Mouse (Mus musculus): Measurements from ENCODE around the gene Map2k4. TPM values are rescaled to one million over a fixed set of nuclear protein-coding genes. Genes with fewer than 3 reads are reported as not detected.

Map2k4 gene
- polyA plus RNA-seq (2015; fragmentation: Nextera tagmentation; extraction: Ambion mirVana) = 54.3 and 55.7 TPM in 2 replicates

DNA sequence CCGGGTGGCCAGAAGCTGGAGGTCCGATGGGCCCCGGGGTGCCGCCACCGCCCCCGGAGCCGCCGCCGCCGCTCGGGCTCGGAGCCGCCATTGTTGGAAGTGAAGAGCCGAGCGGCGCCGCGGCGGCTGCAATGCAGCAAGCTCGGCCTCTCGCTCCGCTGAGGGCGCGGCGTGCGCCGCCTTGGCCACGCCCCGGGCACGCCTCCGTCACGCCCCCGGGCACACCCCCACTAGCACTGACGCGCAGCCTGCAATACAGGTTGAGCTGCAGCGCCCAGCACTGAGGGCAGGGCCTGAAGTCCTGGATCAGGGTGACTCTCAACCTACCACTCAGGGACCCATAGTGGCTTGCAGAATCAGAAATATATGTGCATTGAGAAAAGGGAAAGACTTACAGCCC is at the start of gene Map2k4:
Map2k4 (minus strand) TSS at position 144 of the 400 bp plus-strand sequence.
- no peaks in the 10 kb centered on the region for H3K36me3 ChIP-seq (ENCODE audit: control insufficient read depth, insufficient read depth, low read length)
- H3K9ac ChIP-seq (ENCODE audit: low read length) = peak within 1 kb of the TSS; percentile 98
- WGBS = 0% methylated on average over 36 of the region's 36 CpGs
- H3K9me3 ChIP-seq (ENCODE audit: control insufficient read depth, low read length) = no peaks in the 10 kb centered on the region
- ATAC-seq (ENCODE audit: low read depth) = peak; percentile 100
- no peaks in the 10 kb centered on the region for H3K27me3 ChIP-seq (ENCODE audit: control insufficient read depth, insufficient read depth, low read depth, low read length)
- peak within 1 kb of the TSS; percentile 60 for H3K4me2 ChIP-seq (ENCODE audit: low read depth, low read length)
- H3K4me1 ChIP-seq (replicated peaks; ENCODE audit: control insufficient read depth, insufficient read depth, low read length) = peaks cover 8% of the 10 kb centered on the region; the same call in 1 of the 2 replicates
- peak within 1 kb of the TSS; percentile 84 for H3K4me3 ChIP-seq (ENCODE audit: low read length)
- peak within 1 kb of the TSS; percentile 80 for H3K27ac ChIP-seq (ENCODE audit: low read length)

DNA sequence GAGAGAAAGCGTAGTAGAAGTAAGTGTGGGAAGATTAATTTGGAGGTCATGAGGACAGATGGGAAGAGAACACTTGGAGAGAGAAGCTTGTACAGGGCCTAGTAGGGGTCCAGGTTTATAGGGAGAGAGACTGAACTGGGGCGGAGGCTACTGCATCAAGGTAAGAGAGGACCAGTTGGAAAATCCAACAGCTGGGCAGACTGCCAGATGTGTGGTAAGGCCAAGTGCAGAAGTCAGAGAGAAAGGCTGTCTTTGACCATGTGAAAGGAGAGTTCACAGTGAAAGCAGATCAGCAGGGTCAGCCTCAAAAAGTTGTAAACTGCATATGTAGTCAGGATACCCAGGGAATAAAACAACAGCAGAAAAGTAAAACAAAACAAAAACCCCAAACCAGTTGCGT is 36.5 kb upstream of the Map2k4 start:
- no peak for ATAC-seq (ENCODE audit: low read depth)
- Histone ChIP-seq H3K4me2 (ENCODE audit: low read depth, low read length) (no peak overlapping the region), H3K4me1 (replicated peaks; ENCODE audit: control insufficient read depth, insufficient read depth, low read length) (no peaks in the 10 kb centered on the region), H3K27ac (ENCODE audit: low read length) (no peak overlapping the region), H3K27me3 (ENCODE audit: control insufficient read depth, insufficient read depth, low read depth, low read length) (no peaks in the 10 kb centered on the region), H3K36me3 (ENCODE audit: control insufficient read depth, insufficient read depth, low read length) (peaks cover 19% of the 10 kb centered on the region), H3K9ac (ENCODE audit: low read length) (no peak overlapping the region), H3K9me3 (ENCODE audit: control insufficient read depth, low read length) (no peaks in the 10 kb centered on the region), H3K4me3 (ENCODE audit: low read length) (no peak overlapping the region)
- 81% methylated on average over 3 of the region's 3 CpGs for WGBS

DNA sequence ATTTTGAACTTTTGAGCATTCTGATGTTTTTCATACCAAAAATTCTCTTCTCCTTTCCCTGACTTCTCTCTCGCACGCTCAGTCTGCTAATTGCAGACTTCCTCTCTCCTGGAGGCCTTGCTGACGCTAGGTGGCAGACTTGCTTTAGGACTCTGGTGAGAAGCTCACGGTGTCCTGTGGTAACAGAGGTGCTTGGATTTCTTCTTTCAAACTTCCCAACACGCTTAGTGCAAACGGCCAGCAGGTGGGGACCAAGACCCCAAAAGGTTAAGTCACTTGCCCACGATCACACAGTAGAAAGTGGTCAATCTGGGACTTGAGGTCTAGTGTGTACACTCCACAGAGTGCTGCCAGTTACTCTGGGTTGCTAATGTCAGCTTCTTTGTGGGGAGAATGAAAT is 32.8 kb upstream of the Map2k4 start:
- no peak overlapping the region for H3K4me3 ChIP-seq (ENCODE audit: low read length)
- H3K4me2 ChIP-seq (ENCODE audit: low read depth, low read length) = no peak overlapping the region
- H3K9me3 ChIP-seq (ENCODE audit: control insufficient read depth, low read length) = no peaks in the 10 kb centered on the region
- no peaks in the 10 kb centered on the region for H3K4me1 ChIP-seq (replicated peaks; ENCODE audit: control insufficient read depth, insufficient read depth, low read length)
- no peaks in the 10 kb centered on the region for H3K27me3 ChIP-seq (ENCODE audit: control insufficient read depth, insufficient read depth, low read depth, low read length)
- WGBS = 10% methylated on average over 7 of the region's 7 CpGs
- H3K27ac ChIP-seq (ENCODE audit: low read length) = no peak overlapping the region
- ATAC-seq (ENCODE audit: low read depth) = peak; percentile 65; the same call in 1 of the 2 replicates
- no peak overlapping the region for H3K9ac ChIP-seq (ENCODE audit: low read length)
- H3K36me3 ChIP-seq (ENCODE audit: control insufficient read depth, insufficient read depth, low read length) = peaks cover 23% of the 10 kb centered on the region

DNA sequence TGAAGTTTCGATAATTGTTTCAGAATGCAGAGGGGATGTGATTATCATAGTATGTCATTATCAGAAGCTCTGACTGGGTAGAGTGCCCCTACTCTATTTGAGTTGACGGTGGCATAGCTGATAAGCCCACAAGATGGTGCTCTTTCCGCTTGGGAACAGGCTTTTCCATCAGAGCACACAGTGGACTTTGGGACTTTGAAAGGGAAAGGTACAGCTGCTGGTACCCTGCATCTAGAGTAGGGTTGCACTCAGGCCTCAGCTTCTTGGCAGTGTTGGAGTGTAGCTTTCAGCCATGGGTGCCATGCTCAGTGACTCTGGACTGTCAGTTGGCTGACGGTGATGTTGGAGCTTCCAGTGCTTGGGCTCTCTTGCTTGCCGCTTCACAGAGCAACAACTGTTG is 32.2 kb upstream of the Map2k4 start:
- no peak for ATAC-seq (ENCODE audit: low read depth)
- H3K4me2 ChIP-seq (ENCODE audit: low read depth, low read length) = no peak overlapping the region
- WGBS = 69% methylated on average over 5 of the region's 5 CpGs
- H3K4me1 ChIP-seq (replicated peaks; ENCODE audit: control insufficient read depth, insufficient read depth, low read length) = no peaks in the 10 kb centered on the region
- no peak overlapping the region for H3K9ac ChIP-seq (ENCODE audit: low read length)
- H3K36me3 ChIP-seq (ENCODE audit: control insufficient read depth, insufficient read depth, low read length) = peaks cover 26% of the 10 kb centered on the region
- H3K9me3 ChIP-seq (ENCODE audit: control insufficient read depth, low read length) = no peaks in the 10 kb centered on the region
- no peaks in the 10 kb centered on the region for H3K27me3 ChIP-seq (ENCODE audit: control insufficient read depth, insufficient read depth, low read depth, low read length)
- H3K4me3 ChIP-seq (ENCODE audit: low read length) = no peak overlapping the region
- no peak overlapping the region for H3K27ac ChIP-seq (ENCODE audit: low read length)

DNA sequence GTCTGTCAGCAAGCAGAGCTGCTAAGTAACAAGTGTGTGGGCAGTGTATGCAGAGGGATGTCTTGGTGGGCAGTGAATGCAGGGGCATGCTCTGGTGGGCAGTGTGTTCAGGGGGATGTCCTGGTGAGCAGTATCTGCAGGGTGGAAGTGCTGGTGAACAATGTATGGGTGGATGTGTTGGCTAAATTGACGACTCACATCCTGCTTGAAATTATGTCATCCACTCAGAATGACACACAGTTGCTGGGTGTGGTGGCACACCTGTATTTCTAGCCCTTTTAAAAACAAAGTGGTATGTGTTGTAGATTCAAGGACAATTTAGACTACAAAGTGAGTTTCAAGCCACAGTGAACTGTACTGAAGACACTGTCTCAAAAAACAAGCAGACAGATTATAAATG is 30.1 kb upstream of the Map2k4 start:
- Histone ChIP-seq H3K27me3 (ENCODE audit: control insufficient read depth, insufficient read depth, low read depth, low read length) (no peaks in the 10 kb centered on the region), H3K36me3 (ENCODE audit: control insufficient read depth, insufficient read depth, low read length) (peaks cover 31% of the 10 kb centered on the region), H3K4me3 (ENCODE audit: low read length) (no peak overlapping the region), H3K9ac (ENCODE audit: low read length) (no peak overlapping the region), H3K4me2 (ENCODE audit: low read depth, low read length) (no peak overlapping the region), H3K9me3 (ENCODE audit: control insufficient read depth, low read length) (no peaks in the 10 kb centered on the region), H3K27ac (ENCODE audit: low read length) (no peak overlapping the region), H3K4me1 (replicated peaks; ENCODE audit: control insufficient read depth, insufficient read depth, low read length) (no peaks in the 10 kb centered on the region)
- no peak for ATAC-seq (ENCODE audit: low read depth)
- WGBS = 61% methylated on average over 1 of the region's 1 CpGs

DNA sequence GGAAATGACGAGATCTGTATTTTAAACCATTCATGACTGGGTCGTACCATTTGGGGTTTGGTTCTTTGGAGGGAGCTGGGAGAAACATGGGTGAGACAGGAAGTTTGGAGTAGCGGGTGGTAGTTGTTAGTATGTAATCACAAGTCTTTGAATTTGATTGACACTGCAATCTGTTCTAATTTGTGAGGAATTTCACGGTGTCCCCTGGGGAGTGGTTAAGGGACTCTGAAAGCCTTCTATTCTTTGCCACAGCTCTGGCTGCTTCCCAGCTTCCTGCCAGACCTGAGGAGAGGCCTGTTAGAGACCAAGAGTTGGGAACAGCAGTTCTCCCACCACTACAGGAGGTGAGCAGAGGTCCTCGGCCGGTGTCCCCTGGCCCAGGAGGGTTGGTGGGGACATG is 28.1 kb upstream of the Map2k4 start:
- Histone ChIP-seq H3K9me3 (ENCODE audit: control insufficient read depth, low read length) (no peaks in the 10 kb centered on the region), H3K27me3 (ENCODE audit: control insufficient read depth, insufficient read depth, low read depth, low read length) (no peaks in the 10 kb centered on the region), H3K4me3 (ENCODE audit: low read length) (no peak overlapping the region), H3K4me2 (ENCODE audit: low read depth, low read length) (no peak overlapping the region), H3K4me1 (replicated peaks; ENCODE audit: control insufficient read depth, insufficient read depth, low read length) (peaks cover 3% of the 10 kb centered on the region; the same call in 1 of the 2 replicates), H3K27ac (ENCODE audit: low read length) (no peak overlapping the region), H3K36me3 (ENCODE audit: control insufficient read depth, insufficient read depth, low read length) (peaks cover 20% of the 10 kb centered on the region), H3K9ac (ENCODE audit: low read length) (no peak overlapping the region)
- no peak for ATAC-seq (ENCODE audit: low read depth)
- WGBS = 76% methylated on average over 6 of the region's 6 CpGs

DNA sequence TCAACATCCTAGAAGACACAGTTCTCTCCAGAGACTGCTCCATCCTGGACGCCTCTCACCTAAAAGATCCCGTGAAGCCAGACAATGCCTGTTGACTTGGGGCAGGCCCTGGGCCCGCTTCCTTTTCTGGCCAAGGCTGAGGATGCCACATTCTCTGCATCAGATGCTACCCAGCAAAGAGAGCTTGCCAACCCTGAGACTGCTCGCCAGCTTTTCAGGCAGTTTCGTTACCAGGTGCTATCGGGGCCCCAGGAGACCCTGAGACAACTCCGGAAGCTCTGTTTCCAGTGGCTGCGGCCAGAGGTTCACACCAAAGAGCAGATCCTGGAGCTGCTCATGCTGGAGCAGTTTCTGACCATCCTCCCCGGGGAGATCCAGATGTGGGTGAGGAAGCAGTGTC is 26.3 kb upstream of the Map2k4 start:
- no peak overlapping the region for H3K4me3 ChIP-seq (ENCODE audit: low read length)
- H3K9ac ChIP-seq (ENCODE audit: low read length) = no peak overlapping the region
- H3K9me3 ChIP-seq (ENCODE audit: control insufficient read depth, low read length) = no peaks in the 10 kb centered on the region
- no peak for ATAC-seq (ENCODE audit: low read depth)
- no peak overlapping the region for H3K4me2 ChIP-seq (ENCODE audit: low read depth, low read length)
- peaks cover 7% of the 10 kb centered on the region; the same call in 1 of the 2 replicates for H3K4me1 ChIP-seq (replicated peaks; ENCODE audit: control insufficient read depth, insufficient read depth, low read length)
- no peaks in the 10 kb centered on the region for H3K27me3 ChIP-seq (ENCODE audit: control insufficient read depth, insufficient read depth, low read depth, low read length)
- H3K36me3 ChIP-seq (ENCODE audit: control insufficient read depth, insufficient read depth, low read length) = peaks cover 16% of the 10 kb centered on the region
- 88% methylated on average over 9 of the region's 9 CpGs for WGBS
- no peak overlapping the region for H3K27ac ChIP-seq (ENCODE audit: low read length)

DNA sequence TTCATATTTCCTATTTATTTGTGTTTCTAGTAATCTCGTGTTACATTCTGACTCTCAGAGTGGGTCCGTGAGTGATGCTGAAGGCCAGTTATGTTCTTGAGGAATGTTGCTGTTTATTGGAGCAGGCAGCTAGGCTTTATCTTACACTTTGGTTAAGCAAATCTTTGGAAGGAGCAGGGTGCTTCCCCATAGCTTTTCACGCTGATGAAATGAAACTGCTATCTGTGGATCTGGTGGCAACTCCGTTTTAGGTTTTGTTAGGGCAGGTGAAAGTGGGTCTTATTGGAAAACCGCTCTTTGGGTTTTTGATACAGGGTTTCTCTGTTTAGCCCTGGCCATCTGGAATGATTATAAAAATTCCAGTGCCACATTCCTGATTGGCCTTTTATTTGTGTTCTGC is 24.0 kb upstream of the Map2k4 start:
- H3K27ac ChIP-seq (ENCODE audit: low read length) = no peak overlapping the region
- H3K9ac ChIP-seq (ENCODE audit: low read length) = no peak overlapping the region
- H3K27me3 ChIP-seq (ENCODE audit: control insufficient read depth, insufficient read depth, low read depth, low read length) = no peaks in the 10 kb centered on the region
- peaks cover 13% of the 10 kb centered on the region for H3K4me1 ChIP-seq (replicated peaks; ENCODE audit: control insufficient read depth, insufficient read depth, low read length)
- H3K4me3 ChIP-seq (ENCODE audit: low read length) = no peak overlapping the region
- no peaks in the 10 kb centered on the region for H3K9me3 ChIP-seq (ENCODE audit: control insufficient read depth, low read length)
- peaks cover 14% of the 10 kb centered on the region for H3K36me3 ChIP-seq (ENCODE audit: control insufficient read depth, insufficient read depth, low read length)
- WGBS = 41% methylated on average over 5 of the region's 5 CpGs
- H3K4me2 ChIP-seq (ENCODE audit: low read depth, low read length) = no peak overlapping the region
- no peak for ATAC-seq (ENCODE audit: low read depth)

DNA sequence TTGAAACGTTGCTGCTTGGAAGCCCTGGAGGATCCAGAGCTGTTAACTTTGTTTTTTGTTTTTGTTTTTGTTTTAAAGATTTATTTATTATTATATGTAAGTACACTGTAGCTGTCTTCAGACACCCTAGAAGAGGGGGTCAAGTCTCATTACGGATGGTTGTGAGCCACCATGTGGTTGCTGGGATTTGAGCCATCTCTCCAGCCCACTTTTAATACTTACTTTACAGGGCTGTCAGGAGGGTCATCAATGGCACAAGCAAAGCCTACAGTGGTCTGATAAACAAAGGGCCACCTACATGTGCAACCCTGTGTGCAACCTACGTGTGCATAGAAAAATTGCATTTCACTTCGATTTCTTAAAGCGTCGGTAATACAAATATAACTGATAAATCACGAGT is 19.5 kb upstream of the Map2k4 start:
- no peak for ATAC-seq (ENCODE audit: low read depth)
- no peaks in the 10 kb centered on the region for H3K27me3 ChIP-seq (ENCODE audit: control insufficient read depth, insufficient read depth, low read depth, low read length)
- H3K4me3 ChIP-seq (ENCODE audit: low read length) = peak overlapping the region; percentile 86
- H3K36me3 ChIP-seq (ENCODE audit: control insufficient read depth, insufficient read depth, low read length) = no peaks in the 10 kb centered on the region
- peak overlapping the region; percentile 61 for H3K4me2 ChIP-seq (ENCODE audit: low read depth, low read length)
- H3K27ac ChIP-seq (ENCODE audit: low read length) = peak overlapping the region; percentile 86
- H3K4me1 ChIP-seq (replicated peaks; ENCODE audit: control insufficient read depth, insufficient read depth, low read length) = peaks cover 16% of the 10 kb centered on the region
- WGBS = 36% methylated on average over 7 of the region's 7 CpGs
- H3K9me3 ChIP-seq (ENCODE audit: control insufficient read depth, low read length) = no peaks in the 10 kb centered on the region
- peak overlapping the region; percentile 89 for H3K9ac ChIP-seq (ENCODE audit: low read length)

Data from lung, embryonic 16.5 days (tissue).